Mouse (Mus musculus): ENCODE results near the gene Sesn1.

GRCm38 (mm10) chr10:41953528-41953864, 143.8 kb downstream of the Sesn1 start:
- no peak for TF ChIP-seq CTCF (IDR thresholded peaks at IDR 0.05; ENCODE audit: insufficient read depth, low read length)
- no peak for TF ChIP-seq POLR2A (IDR thresholded peaks at IDR 0.05; ENCODE audit: borderline replicate concordance, extremely low read depth, low read depth, low read length)

Data from lung, adult 2 months (tissue).